Mouse (Mus musculus): ENCODE data around the gene Vps52. TPM values are rescaled to one million over a fixed set of nuclear protein-coding genes. Genes with fewer than 3 reads are reported as not detected.

The Vps52 gene
- total and polyA plus RNA-seq, 3 experiments: 34.3 to 73.6 (median 39.9) TPM

- Histone ChIP-seq H3K9ac (ENCODE audit: insufficient read depth, low read depth) (peak within 1 kb of the TSS; percentile 93), H3K27me3 (replicated peaks) (no peaks in the 10 kb centered on the region), H3K36me3 (replicated peaks in 1 of 2; ENCODE audit: control insufficient read depth in 1 of 2, insufficient read depth in 1 of 2, low read length in 1 of 2) (peaks cover 45 to 66% of the 10 kb centered on the region in 2 experiments), H3K4me1 (ENCODE audit: control insufficient read depth in 1 of 2, insufficient read depth in 2 of 2) (peaks cover 7 to 28% of the 10 kb centered on the region in 2 experiments), H3K27ac (ENCODE audit: insufficient read depth, low read depth) (no peak within 1 kb of the TSS), H3K4me2 (ENCODE audit: insufficient read depth, low read depth, poor library complexity, severe bottlenecking) (peak within 1 kb of the TSS; percentile 69), H3K9me3 (replicated peaks; ENCODE audit: low read length) (no peaks in the 10 kb centered on the region), H3K4me3 (replicated peaks in 1 of 3; ENCODE audit: low read depth in 2 of 3, low read length in 2 of 3, poor library complexity in 1 of 3) (peak within 1 kb of the TSS; percentile 94 to 99 (median 96)), H3K79me2 (replicated peaks; ENCODE audit: control insufficient read depth, extremely low read depth, insufficient read depth, poor library complexity, severe bottlenecking) (peaks cover 31% of the 10 kb centered on the region)
- in situ Hi-C loops (cut with MboI; ENCODE audit: low pct_ligation_motif_present, low pct_unique_long_range_greater_than_20kb, low sequenced_read_pairs): no loop called here
- TF ChIP-seq ETS1 (conservative IDR thresholded peaks at IDR 0.05; ENCODE audit: low read depth, low read length) (no peak), ELF1 (IDR thresholded peaks at IDR 0.05; ENCODE audit: low read depth, low read length) (peak; percentile 89), MYC (IDR thresholded peaks at IDR 0.05; ENCODE audit: low read depth, low read length) (peak; percentile 75), EP300 (IDR thresholded peaks at IDR 0.05; ENCODE audit: low read length) (no peak), ZMIZ1 (IDR thresholded peaks at IDR 0.05; ENCODE audit: low read depth, low read length) (peak; percentile 68; the same call in 1 of the 2 replicates), PAX5 (IDR thresholded peaks at IDR 0.05; ENCODE audit: low read length) (no peak), IRF4 (IDR thresholded peaks at IDR 0.05; ENCODE audit: low read depth, low read length) (peak; percentile 7; the same call in 1 of the 2 replicates), CHD1 (IDR thresholded peaks at IDR 0.05; ENCODE audit: low read depth, low read length) (no peak), POLR2A (IDR thresholded peaks at IDR 0.05; ENCODE audit: low read depth, low read length) (peak; percentile 81), JUND (conservative IDR thresholded peaks at IDR 0.05; ENCODE audit: low read depth, low read length) (no peak), SMC3 (IDR thresholded peaks at IDR 0.05; ENCODE audit: low read depth, low read length) (no peak), UBTF (IDR thresholded peaks at IDR 0.05; ENCODE audit: low read depth, low read length) (no peak), HCFC1 (IDR thresholded peaks at IDR 0.05; ENCODE audit: low read depth, low read length) (peak; percentile 94), ZKSCAN1 (IDR thresholded peaks at IDR 0.05; ENCODE audit: borderline replicate concordance, low read depth, low read length) (no peak), GABPA (IDR thresholded peaks at IDR 0.05; ENCODE audit: insufficient replicate concordance, low read depth, low read length) (peak; percentile 64; the same call in 1 of the 2 replicates), RCOR1 (conservative IDR thresholded peaks at IDR 0.05; ENCODE audit: low read depth, low read length) (no peak), USF1 (IDR thresholded peaks at IDR 0.05; ENCODE audit: low read depth, low read length) (no peak), JUN (IDR thresholded peaks at IDR 0.05; ENCODE audit: insufficient read depth, low read depth, low read length) (no peak), MAZ (IDR thresholded peaks at IDR 0.05; ENCODE audit: low read depth, low read length) (peak; percentile 81; the same call in 1 of the 2 replicates), KAT2A (IDR thresholded peaks at IDR 0.05; ENCODE audit: insufficient replicate concordance, low read length) (peak; percentile 99), RAD21 (IDR thresholded peaks at IDR 0.05; ENCODE audit: low read depth, low read length) (no peak), POLR2AphosphoS2 (IDR thresholded peaks at IDR 0.05; ENCODE audit: low read depth, low read length) (peak; percentile 82), SIN3A (IDR thresholded peaks at IDR 0.05; ENCODE audit: low read length) (peak; percentile 99), CHD2 (IDR thresholded peaks at IDR 0.05; ENCODE audit: low read length) (peak; percentile 95), TBP (conservative IDR thresholded peaks at IDR 0.05; ENCODE audit: low read depth, low read length) (peak; percentile 74; the same call in 1 of the 2 replicates), CTCF (conservative IDR thresholded peaks at IDR 0.05 in 1 of 2, IDR thresholded peaks at IDR 0.05 in 1 of 2; ENCODE audit: low read depth in 2 of 2, low read length in 2 of 2) (no peak), NRF1 (IDR thresholded peaks at IDR 0.05; ENCODE audit: low read depth, low read length) (peak; percentile 40), MEF2A (IDR thresholded peaks at IDR 0.05; ENCODE audit: borderline replicate concordance, low read depth, low read length) (no peak), NELFE (IDR thresholded peaks at IDR 0.05; ENCODE audit: low read depth, low read length) (peak; percentile 73), ZC3H11A (IDR thresholded peaks at IDR 0.05; ENCODE audit: low read depth, low read length) (no peak), TCF12 (IDR thresholded peaks at IDR 0.05; ENCODE audit: low read depth, low read length) (peak; percentile 65), ZNF384 (IDR thresholded peaks at IDR 0.05; ENCODE audit: low read depth, low read length) (no peak), E2F4 (IDR thresholded peaks at IDR 0.05; ENCODE audit: insufficient replicate concordance, low read depth, low read length) (no peak), MAX (IDR thresholded peaks at IDR 0.05; ENCODE audit: low read length) (peak; percentile 76), BHLHE40 (IDR thresholded peaks at IDR 0.05; ENCODE audit: low read depth, low read length) (peak; percentile 39; the same call in 1 of the 2 replicates), MXI1 (IDR thresholded peaks at IDR 0.05; ENCODE audit: low read depth, low read length) (peak; percentile 98), USF2 (conservative IDR thresholded peaks at IDR 0.05; ENCODE audit: low read depth, low read length) (no peak), MAFK (IDR thresholded peaks at IDR 0.05; ENCODE audit: insufficient replicate concordance, low read length) (no peak)
- peak; percentile 92 for DNase-seq (ENCODE audit: extremely low read depth)
- dilution Hi-C loops (cut with MboI; ENCODE audit: extremely low pct_ligation_motif_present, extremely low pct_unique_long_range_greater_than_20kb, low sequenced_read_pairs): no loop called here
These were observed 15.3 kb upstream of the Vps52 start, which contains the start of the genes Pfdn6 and Wdr46 for GRCm38 (mm10) chr17:33940206-33940805. Gene Pfdn6, minus strand, starts transcription at chr17:33940343. Gene Wdr46, plus strand, starts transcription at chr17:33940660.

All from CH12.LX (cell line).